Mouse (Mus musculus): Measurements from ENCODE around the gene Rchy1. TPM values are rescaled to one million over a fixed set of nuclear protein-coding genes. Genes with fewer than 3 reads are reported as not detected.
"Not testable (repeated sequence)": the region's sequence is repeated elsewhere in the genome, so short reads cannot be mapped to it uniquely, and the experiment has no call there.

Rchy1 gene
- polyA plus RNA-seq, 1 experiment: 55.1 TPM

GRCm38 (mm10) chr5:91959096-91959495 lies 3.8 kb downstream of the Rchy1 start:
- H3K4me1 ChIP-seq (ENCODE audit: control insufficient read depth, insufficient read depth, low read length): no peaks in the 10 kb centered on the region; the same call in 1 of the 2 replicates
- DNase-seq: no peak
- no peaks in the 10 kb centered on the region for H3K27me3 ChIP-seq (ENCODE audit: control insufficient read depth, insufficient read depth, low read length)
- no peak for TF ChIP-seq CTCF (IDR thresholded peaks at IDR 0.05; ENCODE audit: borderline replicate concordance, insufficient read depth, low read depth, low read length)
- TF ChIP-seq POLR2A (IDR thresholded peaks at IDR 0.05; ENCODE audit: borderline replicate concordance, insufficient read depth, low read length): no peak
- H3K4me3 ChIP-seq (replicated peaks; ENCODE audit: insufficient read depth, low read depth, low read length): no peak overlapping the region
- no peak overlapping the region for H3K27ac ChIP-seq (ENCODE audit: insufficient read depth, low read length)
- 71% methylated on average over 1 of the region's 1 CpGs for WGBS

GRCm38 (mm10) chr5:91956991-91957760 lies 5.7 kb downstream of the Rchy1 start:
- Histone ChIP-seq H3K4me3 (replicated peaks; ENCODE audit: insufficient read depth, low read depth, low read length) (no peak overlapping the region), H3K27me3 (ENCODE audit: control insufficient read depth, insufficient read depth, low read length) (no peaks in the 10 kb centered on the region), H3K4me1 (ENCODE audit: control insufficient read depth, insufficient read depth, low read length) (no peaks in the 10 kb centered on the region; the same call in 1 of the 2 replicates), H3K27ac (ENCODE audit: insufficient read depth, low read length) (no peak overlapping the region)
- TF ChIP-seq CTCF (IDR thresholded peaks at IDR 0.05; ENCODE audit: borderline replicate concordance, insufficient read depth, low read depth, low read length) (no peak), POLR2A (IDR thresholded peaks at IDR 0.05; ENCODE audit: borderline replicate concordance, insufficient read depth, low read length) (no peak)
- 96% methylated on average over 3 of the region's 3 CpGs for WGBS
- DNase-seq: no peak

GRCm38 (mm10) chr5:91951404-91951803 lies 11.5 kb downstream of the Rchy1 start:
- Histone ChIP-seq H3K4me3 (replicated peaks; ENCODE audit: insufficient read depth, low read depth, low read length) (no peak overlapping the region), H3K27ac (ENCODE audit: insufficient read depth, low read length) (no peak overlapping the region), H3K27me3 (ENCODE audit: control insufficient read depth, insufficient read depth, low read length) (no peaks in the 10 kb centered on the region), H3K4me1 (ENCODE audit: control insufficient read depth, insufficient read depth, low read length) (no peaks in the 10 kb centered on the region)
- no peak for DNase-seq
- TF ChIP-seq POLR2A (IDR thresholded peaks at IDR 0.05; ENCODE audit: borderline replicate concordance, insufficient read depth, low read length): no peak
- TF ChIP-seq CTCF (IDR thresholded peaks at IDR 0.05; ENCODE audit: borderline replicate concordance, insufficient read depth, low read depth, low read length): no peak

- Histone ChIP-seq H3K27me3 (ENCODE audit: control insufficient read depth, insufficient read depth, low read length) (no peaks in the 10 kb centered on the region), H3K4me3 (replicated peaks; ENCODE audit: insufficient read depth, low read depth, low read length) (no peak overlapping the region), H3K27ac (ENCODE audit: insufficient read depth, low read length) (no peak overlapping the region), H3K4me1 (ENCODE audit: control insufficient read depth, insufficient read depth, low read length) (no peaks in the 10 kb centered on the region)
- TF ChIP-seq CTCF (IDR thresholded peaks at IDR 0.05; ENCODE audit: borderline replicate concordance, insufficient read depth, low read depth, low read length) (no peak), POLR2A (IDR thresholded peaks at IDR 0.05; ENCODE audit: borderline replicate concordance, insufficient read depth, low read length) (no peak)
- WGBS: 72% methylated on average over 7 of the region's 7 CpGs
- no peak for DNase-seq
Measured at GRCm38 (mm10) chr5:91949441-91949840, 13.4 kb downstream of the Rchy1 start.

GRCm38 (mm10) chr5:91947008-91947407 lies 15.9 kb downstream of the Rchy1 start:
- Histone ChIP-seq H3K4me3 (replicated peaks; ENCODE audit: insufficient read depth, low read depth, low read length) (no peak overlapping the region), H3K4me1 (ENCODE audit: control insufficient read depth, insufficient read depth, low read length) (no peaks in the 10 kb centered on the region), H3K27me3 (ENCODE audit: control insufficient read depth, insufficient read depth, low read length) (no peaks in the 10 kb centered on the region), H3K27ac (ENCODE audit: insufficient read depth, low read length) (no peak overlapping the region)
- DNase-seq: no peak
- TF ChIP-seq CTCF (IDR thresholded peaks at IDR 0.05; ENCODE audit: borderline replicate concordance, insufficient read depth, low read depth, low read length) (no peak), POLR2A (IDR thresholded peaks at IDR 0.05; ENCODE audit: borderline replicate concordance, insufficient read depth, low read length) (no peak)
- WGBS: 98% methylated on average over 4 of the region's 4 CpGs

GRCm38 (mm10) chr5:91945609-91946008 lies 17.3 kb downstream of the Rchy1 start:
- H3K4me3 ChIP-seq (replicated peaks; ENCODE audit: insufficient read depth, low read depth, low read length); H3K27me3 ChIP-seq (ENCODE audit: control insufficient read depth, insufficient read depth, low read length); DNase-seq; H3K4me1 ChIP-seq (ENCODE audit: control insufficient read depth, insufficient read depth, low read length); H3K27ac ChIP-seq (ENCODE audit: insufficient read depth, low read length): not testable (repeated sequence)
- WGBS: 68% methylated on average over 1 of the region's 1 CpGs

- TF ChIP-seq POLR2A (IDR thresholded peaks at IDR 0.05; ENCODE audit: borderline replicate concordance, insufficient read depth, low read length) (no peak), CTCF (IDR thresholded peaks at IDR 0.05; ENCODE audit: borderline replicate concordance, insufficient read depth, low read depth, low read length) (no peak)
- H3K27me3 ChIP-seq (ENCODE audit: control insufficient read depth, insufficient read depth, low read length): no peaks in the 10 kb centered on the region
- no peaks in the 10 kb centered on the region for H3K4me1 ChIP-seq (ENCODE audit: control insufficient read depth, insufficient read depth, low read length)
- WGBS: 97% methylated on average over 2 of the region's 2 CpGs
- H3K27ac ChIP-seq (ENCODE audit: insufficient read depth, low read length): no peak overlapping the region
- H3K4me3 ChIP-seq (replicated peaks; ENCODE audit: insufficient read depth, low read depth, low read length): no peak overlapping the region
- no peak for DNase-seq
Measured at GRCm38 (mm10) chr5:91913231-91913630, 49.6 kb downstream of the Rchy1 start.

- Histone ChIP-seq H3K4me3 (replicated peaks; ENCODE audit: insufficient read depth, low read depth, low read length) (no peak overlapping the region), H3K4me1 (ENCODE audit: control insufficient read depth, insufficient read depth, low read length) (no peaks in the 10 kb centered on the region), H3K27me3 (ENCODE audit: control insufficient read depth, insufficient read depth, low read length) (no peaks in the 10 kb centered on the region), H3K27ac (ENCODE audit: insufficient read depth, low read length) (no peak overlapping the region)
- WGBS: 63% methylated on average over 13 of the region's 13 CpGs
- TF ChIP-seq POLR2A (IDR thresholded peaks at IDR 0.05; ENCODE audit: borderline replicate concordance, insufficient read depth, low read length) (no peak), CTCF (IDR thresholded peaks at IDR 0.05; ENCODE audit: borderline replicate concordance, insufficient read depth, low read depth, low read length) (no peak)
- no peak for DNase-seq
Measured at GRCm38 (mm10) chr5:91911384-91912106, 51.3 kb downstream of the Rchy1 start.

All from cerebellum, adult 2 months (tissue).